Mouse (Mus musculus): ENCODE measurements around the gene Tmem253. TPM values are rescaled to one million over a fixed set of nuclear protein-coding genes. Genes with fewer than 3 reads are reported as not detected.

The Tmem253 gene
- polyA plus RNA-seq, 1 experiment from 2014 or later = 0.21 TPM

GRCm38 (mm10) chr14:52018248-52019050 is 3.0 kb downstream of the Tmem253 start:
- peak overlapping the region; percentile 93 for H3K9ac ChIP-seq (ENCODE audit: low read length)
- H3K4me3 ChIP-seq (ENCODE audit: low read length) = peak overlapping the region; percentile 67
- no peaks in the 10 kb centered on the region for H3K36me3 ChIP-seq (ENCODE audit: control insufficient read depth, insufficient read depth, low read length)
- WGBS = 81% methylated on average over 15 of the region's 15 CpGs
- H3K4me2 ChIP-seq (ENCODE audit: low read depth, low read length) = peak overlapping the region; percentile 60
- H3K27me3 ChIP-seq (ENCODE audit: control insufficient read depth, insufficient read depth, low read depth, low read length) = no peaks in the 10 kb centered on the region
- no peak for ATAC-seq (ENCODE audit: low read depth)
- no peak overlapping the region; the same call in 1 of the 2 replicates for H3K27ac ChIP-seq (ENCODE audit: low read length)
- H3K4me1 ChIP-seq (replicated peaks; ENCODE audit: control insufficient read depth, insufficient read depth, low read length) = peaks cover 43% of the 10 kb centered on the region
- H3K9me3 ChIP-seq (ENCODE audit: control insufficient read depth, low read length) = no peaks in the 10 kb centered on the region

DNA sequence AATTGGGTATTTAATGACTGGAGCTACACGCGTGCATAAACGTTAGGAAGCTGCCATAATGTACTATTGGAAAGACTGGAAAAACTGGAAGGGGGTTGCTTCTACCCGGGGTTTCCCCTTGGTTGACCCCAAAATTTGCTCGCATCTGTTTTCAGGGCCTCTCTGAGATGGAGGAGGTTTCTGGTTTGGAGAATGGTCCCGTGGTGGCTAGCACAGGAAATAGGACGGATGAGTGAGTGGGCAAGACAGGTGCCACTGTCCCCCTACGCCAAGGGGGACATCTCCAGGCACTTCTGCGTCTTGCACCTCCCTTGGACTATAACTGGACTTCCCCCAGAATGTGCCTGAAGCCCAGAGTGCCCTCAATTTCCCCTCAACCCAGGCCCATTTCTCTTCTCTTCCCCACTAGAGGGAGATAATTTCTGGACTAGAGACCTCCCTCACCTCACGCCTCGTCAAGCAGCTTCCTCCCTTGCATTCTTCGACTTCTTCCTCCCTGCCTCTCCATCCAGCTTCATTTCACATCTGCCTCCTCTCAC is 3.7 kb downstream of the Tmem253 start:
- Histone ChIP-seq H3K27me3 (ENCODE audit: control insufficient read depth, insufficient read depth, low read depth, low read length) (no peaks in the 10 kb centered on the region), H3K4me3 (ENCODE audit: low read length) (peak overlapping the region; percentile 67), H3K36me3 (ENCODE audit: control insufficient read depth, insufficient read depth, low read length) (no peaks in the 10 kb centered on the region), H3K9ac (ENCODE audit: low read length) (peak overlapping the region; percentile 93), H3K27ac (ENCODE audit: low read length) (peak overlapping the region; percentile 99), H3K4me2 (ENCODE audit: low read depth, low read length) (peak overlapping the region; percentile 60), H3K4me1 (replicated peaks; ENCODE audit: control insufficient read depth, insufficient read depth, low read length) (peaks cover 42% of the 10 kb centered on the region), H3K9me3 (ENCODE audit: control insufficient read depth, low read length) (no peaks in the 10 kb centered on the region)
- WGBS = 22% methylated on average over 12 of the region's 12 CpGs
- peak; percentile 9 for ATAC-seq (ENCODE audit: low read depth)

DNA sequence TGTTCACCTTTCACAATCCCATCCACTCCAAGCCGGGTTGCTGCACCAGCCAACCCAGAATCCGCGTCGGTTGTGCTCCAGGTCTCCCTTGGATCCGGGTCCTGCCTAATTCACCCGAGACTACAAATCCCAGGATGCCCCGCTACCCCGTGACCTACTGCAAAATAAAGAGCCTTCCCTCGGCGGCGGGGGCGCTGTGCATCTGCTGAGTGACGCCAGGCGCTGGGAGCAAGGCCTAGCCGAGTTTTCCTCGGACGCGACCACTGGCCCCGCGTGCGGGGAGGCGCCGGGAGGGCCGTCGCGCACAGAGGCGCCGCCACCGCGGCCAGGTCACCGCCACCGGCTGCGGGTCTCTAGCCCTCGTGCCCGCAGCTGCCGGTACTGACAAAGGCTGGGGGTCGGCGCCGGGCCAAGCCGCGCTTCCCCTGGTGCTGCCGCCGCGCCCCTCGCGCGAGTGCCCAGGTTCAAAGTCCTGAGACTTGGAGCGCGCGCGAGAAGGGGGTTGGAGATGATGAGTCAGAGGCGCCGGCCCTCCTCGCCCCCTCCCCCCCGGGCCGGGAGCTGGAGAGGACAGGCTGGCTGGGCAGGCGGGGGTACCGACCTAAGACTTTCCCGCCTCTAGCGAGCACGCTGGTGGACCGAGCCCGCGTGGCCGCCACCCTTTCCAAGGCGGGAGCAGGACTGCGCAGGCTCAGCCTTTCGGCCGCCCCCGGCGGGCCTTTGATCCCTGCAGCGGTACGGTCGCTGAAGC is 4.3 kb downstream of the Tmem253 start:
- ATAC-seq (ENCODE audit: low read depth) = peak; percentile 92
- Histone ChIP-seq H3K4me3 (ENCODE audit: low read length) (peak overlapping the region; percentile 67), H3K36me3 (ENCODE audit: control insufficient read depth, insufficient read depth, low read length) (no peaks in the 10 kb centered on the region), H3K9ac (ENCODE audit: low read length) (peak overlapping the region; percentile 93), H3K4me1 (replicated peaks; ENCODE audit: control insufficient read depth, insufficient read depth, low read length) (peaks cover 42% of the 10 kb centered on the region), H3K9me3 (ENCODE audit: control insufficient read depth, low read length) (no peaks in the 10 kb centered on the region), H3K4me2 (ENCODE audit: low read depth, low read length) (peak overlapping the region; percentile 60), H3K27ac (ENCODE audit: low read length) (peak overlapping the region; percentile 99), H3K27me3 (ENCODE audit: control insufficient read depth, insufficient read depth, low read depth, low read length) (no peaks in the 10 kb centered on the region)
- WGBS = under 1% methylated on average over 69 of the region's 74 CpGs

DNA sequence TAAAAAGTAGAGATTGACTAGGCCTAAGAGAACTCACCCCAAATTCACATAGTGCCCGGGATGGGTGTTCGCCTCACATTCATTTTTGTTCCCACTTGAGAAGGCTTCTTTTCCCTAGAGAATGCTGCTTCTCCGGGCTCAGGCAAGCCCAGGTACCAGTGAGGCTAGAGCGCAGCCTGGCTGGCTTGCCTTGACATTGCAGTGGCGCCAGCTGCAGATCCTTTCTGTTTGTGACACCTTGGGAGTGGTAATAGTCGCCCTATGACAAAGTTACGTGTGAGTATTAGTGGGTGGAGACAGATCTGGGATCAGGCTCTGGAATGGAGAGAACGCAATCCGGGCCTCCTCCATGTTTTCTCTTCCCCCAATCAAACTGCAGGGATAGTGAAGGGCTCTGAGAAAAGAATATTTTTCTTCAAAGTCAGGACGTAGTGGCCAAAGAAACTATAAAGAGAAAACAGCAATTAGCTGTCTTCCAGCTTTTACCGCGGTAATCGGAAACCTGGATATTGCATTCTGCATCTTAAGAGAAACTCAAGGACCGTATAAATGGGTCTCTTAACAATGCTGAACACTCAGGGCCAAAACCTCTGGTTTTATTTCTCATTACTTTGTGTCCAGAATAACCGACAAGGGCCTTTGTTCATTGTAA is 5.2 kb downstream of the Tmem253 start, which contains the start of gene Zfp219:
Zfp219 (minus strand) TSS at position 248 of the 652 bp plus-strand sequence.
- peak within 1 kb of the TSS; percentile 99 for H3K27ac ChIP-seq (ENCODE audit: low read length)
- 3% methylated on average over 15 of the region's 15 CpGs for WGBS
- peak within 1 kb of the TSS; percentile 67 for H3K4me3 ChIP-seq (ENCODE audit: low read length)
- no peaks in the 10 kb centered on the region for H3K27me3 ChIP-seq (ENCODE audit: control insufficient read depth, insufficient read depth, low read depth, low read length)
- H3K4me1 ChIP-seq (replicated peaks; ENCODE audit: control insufficient read depth, insufficient read depth, low read length) = peaks cover 37% of the 10 kb centered on the region
- H3K9me3 ChIP-seq (ENCODE audit: control insufficient read depth, low read length) = no peaks in the 10 kb centered on the region
- H3K36me3 ChIP-seq (ENCODE audit: control insufficient read depth, insufficient read depth, low read length) = no peaks in the 10 kb centered on the region
- H3K4me2 ChIP-seq (ENCODE audit: low read depth, low read length) = peak within 1 kb of the TSS; percentile 60
- H3K9ac ChIP-seq (ENCODE audit: low read length) = peak within 1 kb of the TSS; percentile 93
- peak; percentile 60 for ATAC-seq (ENCODE audit: low read depth)

GRCm38 (mm10) chr14:52021138-52021529 is 5.7 kb downstream of the Tmem253 start:
- H3K4me2 ChIP-seq (ENCODE audit: low read depth, low read length) = peak overlapping the region; percentile 60
- H3K36me3 ChIP-seq (ENCODE audit: control insufficient read depth, insufficient read depth, low read length) = no peaks in the 10 kb centered on the region
- H3K27me3 ChIP-seq (ENCODE audit: control insufficient read depth, insufficient read depth, low read depth, low read length) = no peaks in the 10 kb centered on the region
- H3K27ac ChIP-seq (ENCODE audit: low read length) = peak overlapping the region; percentile 99
- H3K4me1 ChIP-seq (replicated peaks; ENCODE audit: control insufficient read depth, insufficient read depth, low read length) = peaks cover 32% of the 10 kb centered on the region
- H3K9me3 ChIP-seq (ENCODE audit: control insufficient read depth, low read length) = no peaks in the 10 kb centered on the region
- no peak overlapping the region; the same call in 1 of the 2 replicates for H3K4me3 ChIP-seq (ENCODE audit: low read length)
- peak overlapping the region; percentile 93 for H3K9ac ChIP-seq (ENCODE audit: low read length)
- no peak for ATAC-seq (ENCODE audit: low read depth)
- WGBS = 46% methylated on average over 4 of the region's 4 CpGs

DNA sequence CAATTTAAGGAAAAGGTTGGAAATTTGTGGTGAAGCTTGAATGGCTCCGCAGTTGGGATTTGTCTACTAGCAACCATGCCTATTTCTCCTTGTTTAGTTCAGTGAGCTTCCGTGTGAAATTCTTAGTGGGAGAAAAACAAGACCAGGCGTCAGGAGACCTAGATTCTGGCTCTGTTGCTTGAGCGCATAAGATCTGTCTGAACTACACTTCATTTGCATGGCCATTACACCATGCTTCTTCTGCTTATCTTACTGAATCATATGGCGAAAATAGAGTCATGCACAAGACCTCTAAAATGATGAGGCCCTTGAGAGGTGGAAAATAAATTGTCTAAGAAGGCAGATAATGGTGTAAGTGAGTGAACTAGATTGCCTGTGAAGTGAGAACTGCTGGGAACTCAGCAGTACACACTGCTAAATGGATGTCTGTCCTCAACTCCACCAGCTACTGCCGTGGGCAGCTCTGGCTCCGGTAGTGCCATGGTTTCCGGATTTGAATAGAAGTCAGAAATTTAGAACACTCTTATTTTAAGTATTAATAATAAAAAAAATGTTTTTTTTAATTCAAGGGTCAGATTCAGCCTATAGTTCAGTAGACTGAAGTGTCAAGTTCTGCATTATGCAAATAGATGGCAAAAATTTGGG is 6.2 kb downstream of the Tmem253 start:
- Histone ChIP-seq H3K9ac (ENCODE audit: low read length) (no peak overlapping the region), H3K27ac (ENCODE audit: low read length) (peak overlapping the region; percentile 99), H3K4me2 (ENCODE audit: low read depth, low read length) (peak overlapping the region; percentile 60; the same call in 1 of the 2 replicates), H3K27me3 (ENCODE audit: control insufficient read depth, insufficient read depth, low read depth, low read length) (no peaks in the 10 kb centered on the region), H3K4me1 (replicated peaks; ENCODE audit: control insufficient read depth, insufficient read depth, low read length) (peaks cover 28% of the 10 kb centered on the region), H3K9me3 (ENCODE audit: control insufficient read depth, low read length) (no peaks in the 10 kb centered on the region), H3K4me3 (ENCODE audit: low read length) (no peak overlapping the region), H3K36me3 (ENCODE audit: control insufficient read depth, insufficient read depth, low read length) (no peaks in the 10 kb centered on the region)
- 89% methylated on average over 8 of the region's 8 CpGs for WGBS
- ATAC-seq (ENCODE audit: low read depth) = no peak

DNA sequence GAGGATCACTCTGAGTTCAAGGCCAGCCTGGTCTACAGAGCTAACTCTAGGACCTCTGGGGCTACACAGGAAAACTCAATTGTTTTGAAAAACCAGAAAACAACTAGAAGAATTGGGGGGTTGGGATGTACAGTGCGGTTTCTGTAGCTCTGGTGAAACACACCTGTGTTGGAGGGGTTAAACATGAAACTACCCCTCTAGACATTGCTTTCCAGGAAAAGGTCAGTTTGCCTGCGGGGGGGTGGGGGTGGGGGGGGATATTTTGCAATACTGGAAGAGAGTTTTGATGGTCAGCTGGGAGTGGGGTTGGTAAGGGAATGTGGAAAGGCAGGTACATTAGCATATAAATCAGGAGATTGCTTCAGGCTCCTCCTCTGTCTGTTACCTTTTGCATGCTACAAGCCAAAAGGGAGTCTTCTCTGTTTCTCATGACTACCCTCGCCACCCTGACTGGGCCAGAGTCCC is 6.8 kb downstream of the Tmem253 start:
- Histone ChIP-seq H3K27me3 (ENCODE audit: control insufficient read depth, insufficient read depth, low read depth, low read length) (no peaks in the 10 kb centered on the region), H3K4me3 (ENCODE audit: low read length) (peak overlapping the region; percentile 47; the same call in 1 of the 2 replicates), H3K4me1 (replicated peaks; ENCODE audit: control insufficient read depth, insufficient read depth, low read length) (peaks cover 28% of the 10 kb centered on the region), H3K9me3 (ENCODE audit: control insufficient read depth, low read length) (no peaks in the 10 kb centered on the region), H3K36me3 (ENCODE audit: control insufficient read depth, insufficient read depth, low read length) (no peaks in the 10 kb centered on the region), H3K9ac (ENCODE audit: low read length) (peak overlapping the region; percentile 61), H3K27ac (ENCODE audit: low read length) (peak overlapping the region; percentile 89), H3K4me2 (ENCODE audit: low read depth, low read length) (peak overlapping the region; percentile 82)
- no peak for ATAC-seq (ENCODE audit: low read depth)
- WGBS = 65% methylated on average over 3 of the region's 3 CpGs

DNA sequence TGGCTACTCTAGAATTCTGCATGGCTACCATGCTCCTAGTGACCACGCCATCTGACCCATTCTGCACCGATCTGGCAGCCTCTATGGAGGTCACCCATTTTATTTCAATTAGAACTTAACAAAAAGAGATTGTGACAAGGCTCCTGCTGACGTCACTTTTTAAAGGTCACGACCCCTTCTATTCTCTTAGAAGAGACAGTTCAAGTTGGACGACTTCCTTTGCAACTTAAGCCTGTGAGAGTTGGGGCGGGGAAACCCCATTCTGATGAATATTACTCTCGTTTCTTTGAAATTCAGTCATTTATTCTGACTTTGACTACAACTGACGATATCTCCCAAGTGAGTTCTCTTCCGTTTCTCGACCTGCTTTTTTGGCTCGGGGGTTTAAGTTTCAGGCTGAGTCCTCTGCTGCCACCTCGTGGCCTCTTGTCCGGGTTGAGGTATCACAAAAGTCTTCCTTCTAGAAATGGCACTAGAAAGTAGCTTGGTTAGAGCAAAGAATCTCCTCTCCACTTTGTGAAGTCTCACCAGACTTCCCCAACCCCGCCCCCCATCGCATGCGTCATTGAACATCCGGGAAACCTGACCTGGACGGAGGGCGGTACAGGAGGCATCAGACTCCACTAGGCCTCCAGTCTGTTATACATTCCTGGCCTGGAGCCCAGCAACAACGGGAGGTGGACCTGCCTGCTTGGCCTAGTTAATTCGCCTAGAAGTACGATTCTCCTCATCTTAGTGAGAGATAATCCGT is 7.4 kb downstream of the Tmem253 start:
- 3% methylated on average over 23 of the region's 23 CpGs for WGBS
- Histone ChIP-seq H3K36me3 (ENCODE audit: control insufficient read depth, insufficient read depth, low read length) (no peaks in the 10 kb centered on the region), H3K27ac (ENCODE audit: low read length) (peak overlapping the region; percentile 89), H3K4me1 (replicated peaks; ENCODE audit: control insufficient read depth, insufficient read depth, low read length) (peaks cover 28% of the 10 kb centered on the region), H3K4me2 (ENCODE audit: low read depth, low read length) (peak overlapping the region; percentile 82), H3K9ac (ENCODE audit: low read length) (peak overlapping the region; percentile 67), H3K4me3 (ENCODE audit: low read length) (peak overlapping the region; percentile 47), H3K27me3 (ENCODE audit: control insufficient read depth, insufficient read depth, low read depth, low read length) (no peaks in the 10 kb centered on the region), H3K9me3 (ENCODE audit: control insufficient read depth, low read length) (no peaks in the 10 kb centered on the region)
- ATAC-seq (ENCODE audit: low read depth) = peak; percentile 39
